Comparison of ENCODE assay signal across 25 mouse cellular contexts in genomic region chr11:44764988-44765387, GRCm38 (mm10).
DNase-seq lines count a peak whose midpoint lies in the region; ATAC-seq and TF ChIP-seq lines count a peak whose summit lies in the region.
"Had no signal": no experiment of that assay in that cellular context is flagged by ENCODE, and none has a peak within 500 bp of the region (broad histone marks: within the 10 kb centered on the region; RNA-seq: fewer than 3 reads in every experiment).

No protein-coding gene starts in this region.

- TF ChIP-seq POLR2A in bone marrow, adult 2 months (IDR thresholded peaks at IDR 0.05; ENCODE audit: borderline replicate concordance, control insufficient read depth, low read depth, low read length), result no peak
- no peak for TF ChIP-seq POLR2A in small intestine, adult 2 months (IDR thresholded peaks at IDR 0.05; ENCODE audit: low read depth, low read length)

- H3K9ac ChIP-seq in midbrain, embryonic 13.5 days (replicated peaks), result no peak overlapping the region
- no peak overlapping the region for H3K9ac ChIP-seq in midbrain, postnatal 0 days (replicated peaks; ENCODE audit: low read length, poor library complexity, severe bottlenecking)
- H3K9ac ChIP-seq: heart, embryonic 13.5 days; hindbrain, embryonic 14.5 days; kidney, embryonic 15.5 days; limb, embryonic 12.5 days; neural tube, embryonic 13.5 days had no signal

- TF ChIP-seq CTCF in midbrain, postnatal 0 days (IDR thresholded peaks at IDR 0.05), result no peak
- TF ChIP-seq CTCF in bone marrow, adult 2 months (IDR thresholded peaks at IDR 0.05; ENCODE audit: control insufficient read depth, insufficient read depth, low read length), result no peak
- no peak for TF ChIP-seq CTCF in small intestine, adult 2 months (IDR thresholded peaks at IDR 0.05; ENCODE audit: extremely low read depth, insufficient read length, insufficient replicate concordance, low read depth, low read length)

- H3K4me2 ChIP-seq in midbrain, embryonic 13.5 days (replicated peaks), result no peak overlapping the region
- H3K4me2 ChIP-seq in midbrain, postnatal 0 days (ENCODE audit: low read depth, low read length, poor library complexity, severe bottlenecking), result no peak overlapping the region
- H3K4me2 ChIP-seq: heart, embryonic 13.5 days; hindbrain, embryonic 14.5 days; kidney, embryonic 15.5 days; limb, embryonic 12.5 days; liver, embryonic 11.5 days; neural tube, embryonic 13.5 days had no signal

- no peak for DNase-seq in midbrain, postnatal 0 days (ENCODE audit: low spot score)
- DNase-seq in splenic B cell, adult 2 months (ENCODE audit: low read depth, low spot score), result peak; percentile 91
- no peak for DNase-seq in layer of hippocampus, postnatal 14 days (ENCODE audit: low spot score in 2 of 2)
- DNase-seq in layer of hippocampus, postnatal 25 days (ENCODE audit: extremely low spot score in 1 of 2, low spot score in 1 of 2), result no peak
- no peak for DNase-seq in heart, adult 9 months (ENCODE audit: low spot score in 2 of 2)
- DNase-seq: adrenal gland, postnatal 14 days; cerebellum, adult 8-10 months; cerebellum, postnatal 25 days; gastrocnemius, postnatal 14 days; heart, adult 18-20 months; heart, postnatal 10 days; kidney, adult 18-20 months; kidney, postnatal 4 days had no signal

- 0 out of 2 replicates have a peak overlapping the region, but pooled peaks have one; percentile 16 for H3K27ac ChIP-seq in midbrain, embryonic 13.5 days
- H3K27ac ChIP-seq in midbrain, postnatal 0 days (ENCODE audit: low read depth, low read length), result no peak overlapping the region
- H3K27ac ChIP-seq in bone marrow, adult 2 months (ENCODE audit: control insufficient read depth, insufficient read depth, low read depth, low read length, poor library complexity), result peak overlapping the region; percentile 90
- peak overlapping the region; percentile 55; the same call in 1 of the 2 replicates for H3K27ac ChIP-seq in small intestine, adult 2 months (ENCODE audit: insufficient read depth, low read depth, low read length)
- H3K27ac ChIP-seq: hindbrain, embryonic 14.5 days; kidney, embryonic 15.5 days; midbrain, embryonic 10.5 days had no signal

- no peak overlapping the region for H3K4me3 ChIP-seq in midbrain, embryonic 13.5 days (replicated peaks)
- no peak overlapping the region for H3K4me3 ChIP-seq in midbrain, postnatal 0 days (ENCODE audit: low read depth, low read length)
- H3K4me3 ChIP-seq in bone marrow, adult 2 months (replicated peaks; ENCODE audit: control insufficient read depth, low read depth, low read length), result no peak overlapping the region
- no peak overlapping the region for H3K4me3 ChIP-seq in small intestine, adult 2 months (ENCODE audit: low read depth, low read length)
- H3K4me3 ChIP-seq: heart, embryonic 13.5 days; kidney, embryonic 15.5 days; limb, embryonic 12.5 days; midbrain, embryonic 10.5 days; neural tube, embryonic 13.5 days had no signal

- peaks cover 45% of the 10 kb centered on the region for H3K4me1 ChIP-seq in midbrain, embryonic 13.5 days (replicated peaks)
- peaks cover 6% of the 10 kb centered on the region; the same call in 1 of the 2 replicates for H3K4me1 ChIP-seq in midbrain, postnatal 0 days (ENCODE audit: insufficient read depth, low read length)
- H3K4me1 ChIP-seq in bone marrow, adult 2 months (ENCODE audit: control insufficient read depth, insufficient read depth, low read length), result no peaks in the 10 kb centered on the region; the same call in 1 of the 2 replicates
- no peaks in the 10 kb centered on the region for H3K4me1 ChIP-seq in small intestine, adult 2 months (ENCODE audit: control insufficient read depth, insufficient read depth, insufficient read length, low read length)

- no peaks in the 10 kb centered on the region for H3K9me3 ChIP-seq in midbrain, embryonic 13.5 days
- H3K9me3 ChIP-seq in midbrain, postnatal 0 days (ENCODE audit: low read length), result no peaks in the 10 kb centered on the region
- H3K9me3 ChIP-seq: heart, embryonic 13.5 days; kidney, embryonic 15.5 days; limb, embryonic 12.5 days; midbrain, embryonic 10.5 days; neural tube, embryonic 13.5 days had no signal

- WGBS in midbrain, embryonic 13.5 days, result 49% methylated on average over 11 of the region's 11 CpGs
- 54% methylated on average over 11 of the region's 11 CpGs for WGBS in midbrain, postnatal 0 days
- WGBS in bone marrow, adult 2 months, result 61% methylated on average over 11 of the region's 11 CpGs
- WGBS in small intestine, adult 2 months, result 76% methylated on average over 11 of the region's 11 CpGs

- no peak for ATAC-seq in midbrain, embryonic 13.5 days
- ATAC-seq in midbrain, postnatal 0 days (ENCODE audit: low FRiP score), result no peak
- ATAC-seq: forebrain, embryonic 14.5 days; midbrain, embryonic 16.5 days had no signal

- H3K36me3 ChIP-seq in midbrain, embryonic 13.5 days, result no peaks in the 10 kb centered on the region
- H3K36me3 ChIP-seq in midbrain, postnatal 0 days (ENCODE audit: insufficient read depth, low read length), result no peaks in the 10 kb centered on the region
- no peaks in the 10 kb centered on the region for H3K36me3 ChIP-seq in small intestine, adult 2 months (ENCODE audit: control insufficient read depth, insufficient read depth, low read length)
- H3K36me3 ChIP-seq in splenic B cell, adult 2 months (ENCODE audit: control insufficient read depth, insufficient read depth, low read length, poor library complexity, severe bottlenecking), result no peaks in the 10 kb centered on the region
- H3K36me3 ChIP-seq: heart, embryonic 13.5 days; kidney, embryonic 15.5 days; limb, embryonic 12.5 days; midbrain, embryonic 10.5 days; neural tube, embryonic 13.5 days had no signal

- no peaks in the 10 kb centered on the region for H3K27me3 ChIP-seq in midbrain, embryonic 13.5 days
- no peaks in the 10 kb centered on the region for H3K27me3 ChIP-seq in midbrain, postnatal 0 days (ENCODE audit: insufficient read depth, low read length)
- no peaks in the 10 kb centered on the region for H3K27me3 ChIP-seq in small intestine, adult 2 months (ENCODE audit: control insufficient read depth, insufficient read depth, low read length)
- H3K27me3 ChIP-seq in splenic B cell, adult 2 months (ENCODE audit: control insufficient read depth, insufficient read depth, low read length, poor library complexity, severe bottlenecking), result no peaks in the 10 kb centered on the region
- H3K27me3 ChIP-seq: heart, embryonic 13.5 days; kidney, embryonic 15.5 days; limb, embryonic 12.5 days; neural tube, embryonic 13.5 days had no signal
